Mouse (Mus musculus) liver, embryonic 14.5 days (tissue): ENCODE results near the gene 4933424G06Rik. TPM values are rescaled to one million over a fixed set of nuclear protein-coding genes. Genes with fewer than 3 reads are reported as not detected.
A peak's percentile ranks its signal among the peaks of the same experiment; 100 is the strongest.
"Not testable (repeated sequence)": the region's sequence is repeated elsewhere in the genome, so short reads cannot be mapped to it uniquely, and the experiment has no call there.

Source experiments
- ATAC-seq: fragments of 200-750 bp; cut with Nextera tagmentation; 2 replicates; pipeline ENCODE4 v1.8.0; 2017; ENCODE audit warnings: moderate number of reproducible peaks, mild to moderate bottlenecking, moderate library complexity; ENCODE audit not compliant: insufficient read depth
- DNase-seq, 3 experiments: peaks; one replicate each; pipeline ENCODE4 v3.0.0-alpha.2; 2012 to 2013; ENCODE audit warnings: low read depth in 3 of 3, low spot score in 3 of 3
- H3K27ac ChIP-seq: fragments of 300-500 bp; sonication (generic); 2 replicates; pipeline ENCODE4 v1.5.1; 2014; ENCODE audit warnings: moderate library complexity, mild to moderate bottlenecking, control low read depth, inconsistent platforms
- H3K27me3 ChIP-seq: fragments of 300-500 bp; sonication (generic); 2 replicates; pipeline ENCODE4 v1.6.1; 2014; ENCODE audit warnings: mild to moderate bottlenecking, low read length, moderate library complexity; ENCODE audit not compliant: control insufficient read depth, insufficient read depth
- H3K36me3 ChIP-seq: fragments of 300-500 bp; sonication (generic); replicated peaks from 2 replicates; pipeline ENCODE4 v1.6.1; 2014; ENCODE audit warnings: low read depth; ENCODE audit not compliant: control insufficient read depth, insufficient read depth
- H3K4me1 ChIP-seq, 2 experiments: fragments of 200-500 bp in 1 of 2; fragments of 300-500 bp in 1 of 2; sonication (generic) in 1 of 2; replicated peaks; 2 replicates each; pipeline ENCODE4 v1.6.1; 2012 to 2014; ENCODE audit warnings: antibody characterized with exemption in 1 of 2, inconsistent platforms in 1 of 2, low read length in 1 of 2; ENCODE audit not compliant: control insufficient read depth in 2 of 2, insufficient read depth in 2 of 2
- H3K4me2 ChIP-seq: fragments of 300-500 bp; sonication (generic); 2 replicates; pipeline ENCODE4 v1.6.1; 2014; ENCODE audit warnings: low read depth, mild to moderate bottlenecking, control low read depth, moderate library complexity
- H3K4me3 ChIP-seq, 2 experiments: fragments of 200-500 bp in 1 of 2; fragments of 300-500 bp in 1 of 2; sonication (generic) in 1 of 2; 2 replicates each; pipeline ENCODE4 v1.5.1; 2012 to 2014; ENCODE audit warnings: low read depth in 2 of 2, low read length in 2 of 2, mild to moderate bottlenecking in 2 of 2, control low read depth in 1 of 2, inconsistent platforms in 1 of 2, moderate library complexity in 1 of 2; ENCODE audit not compliant: insufficient read depth in 1 of 2
- H3K9ac ChIP-seq: fragments of 300-500 bp; sonication (generic); replicated peaks from 2 replicates; pipeline ENCODE4 v1.6.1; 2014; ENCODE audit warnings: mild to moderate bottlenecking, control low read depth, moderate library complexity
- H3K9me3 ChIP-seq: fragments of 300-500 bp; sonication (generic); 2 replicates; pipeline ENCODE4 v1.6.1; 2016; ENCODE audit warnings: low read length, mixed read lengths; ENCODE audit not compliant: control insufficient read depth
- CTCF ChIP-seq: IDR thresholded peaks from 2 replicates; pipeline ENCODE4 v1.5.1; 2016; ENCODE audit warnings: antibody characterized with exemption, low read depth, control low read depth
- EP300 ChIP-seq: IDR thresholded peaks from 2 replicates; pipeline ENCODE4 v1.6.1; 2016; ENCODE audit warnings: antibody characterized with exemption, low read depth
- WGBS: fragments of 180-500 bp; shearing (Covaris S2); extraction: QIAGEN DNeasy Blood & Tissue Kit; methylation state at CpG from one replicate; pipeline ENCODE4 v1.1.7; 2014; ENCODE audit not compliant: insufficient replicate concordance; 5-methylcytosine and 5-hydroxymethylcytosine counted together
- polyA plus RNA-seq, 2 experiments: library from polyadenylated mRNA; depleted of rRNA in 1 of 2; stranded (reverse) in 1 of 2; unstranded in 1 of 2; fragments of >200 nt; fragmentation: Nextera tagmentation in 1 of 2; extraction: Ambion mirVana in 1 of 2; gene quantifications; 2 replicates each; pipeline versions ENCODE4 v1.2.1 to v1.2.3; 2012 to 2014

The 4933424G06Rik gene
- polyA plus RNA-seq (2012; rRNA removed) (not detected in 2 replicates), polyA plus RNA-seq (2014; fragmentation: Nextera tagmentation; extraction: Ambion mirVana) (not detected in 2 replicates)

GRCm38 (mm10) chr1:36709854-36710280 lies at the start of gene 4933424G06Rik:
TSS of gene 4933424G06Rik (plus strand) at chr1:36710149.
- 0% methylated on average over 29 of the region's 29 CpGs for WGBS
- Histone ChIP-seq H3K36me3 (peaks cover 8% of the 10 kb centered on the region), H3K27me3 (no peaks in the 10 kb centered on the region), H3K4me3 (peak within 1 kb of the TSS; percentile 70 to 84), H3K4me2 (peak within 1 kb of the TSS; percentile 72), H3K27ac (peak within 1 kb of the TSS; percentile 28), H3K9ac (peak within 1 kb of the TSS; percentile 78), H3K9me3 (no peaks in the 10 kb centered on the region), H3K4me1 (peaks cover 6 to 15% of the 10 kb centered on the region in 2 experiments)
- DNase-seq (peak; percentile 95 to 96 (median 96)), ATAC-seq (peak; percentile 98)
- TF ChIP-seq CTCF (no peak), EP300 (no peak)

GRCm38 (mm10) chr1:36664457-36664856 lies 45.5 kb upstream of the 4933424G06Rik start:
- Histone ChIP-seq H3K27ac (no peak overlapping the region), H3K4me1 (peaks cover 3 to 11% of the 10 kb centered on the region in 2 experiments), H3K9ac (no peak overlapping the region), H3K9me3 (no peaks in the 10 kb centered on the region), H3K4me2 (no peak overlapping the region), H3K36me3 (no peaks in the 10 kb centered on the region), H3K4me3 (no peak overlapping the region), H3K27me3 (no peaks in the 10 kb centered on the region)
- DNase-seq (no peak), ATAC-seq (peak; percentile 43; the same call in 1 of the 2 replicates)
- TF ChIP-seq CTCF = peak; percentile 39
- no peak for TF ChIP-seq EP300
- WGBS = 18% methylated on average over 4 of the region's 4 CpGs

- ATAC-seq = no peak
- no peak overlapping the region for H3K27ac ChIP-seq
- H3K4me1 ChIP-seq = peaks cover 7 to 19% of the 10 kb centered on the region in 2 experiments
- 79% methylated on average over 11 of the region's 11 CpGs for WGBS
- no peak for DNase-seq
- no peaks in the 10 kb centered on the region for H3K27me3 ChIP-seq
- H3K4me3 ChIP-seq = no peak overlapping the region
- H3K36me3 ChIP-seq = no peaks in the 10 kb centered on the region
- TF ChIP-seq CTCF = no peak
- TF ChIP-seq EP300 = no peak
- H3K9me3 ChIP-seq = no peaks in the 10 kb centered on the region
- no peak overlapping the region for H3K4me2 ChIP-seq
- H3K9ac ChIP-seq = no peak overlapping the region
Observed at GRCm38 (mm10) chr1:36665165-36665723, 44.7 kb upstream of the 4933424G06Rik start.

GRCm38 (mm10) chr1:36665934-36666333 lies 44.0 kb upstream of the 4933424G06Rik start:
- no peak overlapping the region for H3K4me3 ChIP-seq
- H3K4me2 ChIP-seq = no peak overlapping the region
- no peak for ATAC-seq
- no peak overlapping the region for H3K27ac ChIP-seq
- no peak overlapping the region for H3K9ac ChIP-seq
- no peaks in the 10 kb centered on the region for H3K27me3 ChIP-seq
- TF ChIP-seq EP300 = no peak
- TF ChIP-seq CTCF = no peak
- 63% methylated on average over 4 of the region's 4 CpGs for WGBS
- H3K9me3 ChIP-seq = no peaks in the 10 kb centered on the region
- peaks cover 10 to 24% of the 10 kb centered on the region in 2 experiments for H3K4me1 ChIP-seq
- no peak for DNase-seq
- H3K36me3 ChIP-seq = no peaks in the 10 kb centered on the region

- H3K4me2 ChIP-seq, H3K36me3 ChIP-seq, H3K9ac ChIP-seq, H3K4me3 ChIP-seq, ATAC-seq, H3K27me3 ChIP-seq, H3K9me3 ChIP-seq, DNase-seq, H3K27ac ChIP-seq: not testable (repeated sequence)
- 54% methylated on average over 3 of the region's 4 CpGs for WGBS
- H3K4me1 ChIP-seq = peaks cover 16 to 30% of the 10 kb centered on the region in 2 experiments
Observed at GRCm38 (mm10) chr1:36668007-36668406, 41.9 kb upstream of the 4933424G06Rik start.
